Mouse (Mus musculus): ENCODE data around the gene Ky. TPM values are rescaled to one million over a fixed set of nuclear protein-coding genes. Genes with fewer than 3 reads are reported as not detected.
A peak's percentile ranks its signal among the peaks of the same experiment; 100 is the strongest.

Gene Ky
- polyA plus RNA-seq (2015; fragmentation: Nextera tagmentation; extraction: Ambion mirVana): 0.16 and 0.33 TPM in 2 replicates

- H3K36me3 ChIP-seq (ENCODE audit: control insufficient read depth, insufficient read depth): no peaks in the 10 kb centered on the region
- under 1% methylated on average over 62 of the region's 63 CpGs for WGBS
- peak within 1 kb of the TSS; percentile 49 for H3K4me3 ChIP-seq (replicated peaks; ENCODE audit: low read length)
- H3K9me3 ChIP-seq (ENCODE audit: control insufficient read depth, low read length): no peaks in the 10 kb centered on the region
- peaks cover 15% of the 10 kb centered on the region for H3K27me3 ChIP-seq (replicated peaks; ENCODE audit: control insufficient read depth, insufficient read depth, low read length)
- H3K9ac ChIP-seq (replicated peaks; ENCODE audit: low read depth, low read length): peak within 1 kb of the TSS; percentile 62
- peak; percentile 54; the same call in 1 of the 2 replicates for ATAC-seq
- H3K4me2 ChIP-seq (ENCODE audit: low read length): peak within 1 kb of the TSS; percentile 96
- peaks cover 10% of the 10 kb centered on the region for H3K4me1 ChIP-seq (replicated peaks; ENCODE audit: control insufficient read depth, insufficient read depth, low read length)
- H3K27ac ChIP-seq (ENCODE audit: low read length): no peak within 1 kb of the TSS
Measured at GRCm38 (mm10) chr9:102505700-102506585, at the start of gene Ky. TSS of gene Ky (plus strand) at chr9:102505750.

GRCm38 (mm10) chr9:102462251-102462650, 43.3 kb upstream of the Ky start:
- 93% methylated on average over 10 of the region's 10 CpGs for WGBS
- no peak overlapping the region for H3K27ac ChIP-seq (ENCODE audit: low read length)
- no peaks in the 10 kb centered on the region for H3K9me3 ChIP-seq (ENCODE audit: control insufficient read depth, low read length)
- H3K27me3 ChIP-seq (replicated peaks; ENCODE audit: control insufficient read depth, insufficient read depth, low read length): no peaks in the 10 kb centered on the region
- no peak for ATAC-seq
- H3K4me2 ChIP-seq (ENCODE audit: low read length): no peak overlapping the region
- no peak overlapping the region for H3K9ac ChIP-seq (replicated peaks; ENCODE audit: low read depth, low read length)
- no peaks in the 10 kb centered on the region for H3K36me3 ChIP-seq (ENCODE audit: control insufficient read depth, insufficient read depth)
- H3K4me3 ChIP-seq (replicated peaks; ENCODE audit: low read length): no peak overlapping the region
- H3K4me1 ChIP-seq (replicated peaks; ENCODE audit: control insufficient read depth, insufficient read depth, low read length): no peaks in the 10 kb centered on the region

DNA sequence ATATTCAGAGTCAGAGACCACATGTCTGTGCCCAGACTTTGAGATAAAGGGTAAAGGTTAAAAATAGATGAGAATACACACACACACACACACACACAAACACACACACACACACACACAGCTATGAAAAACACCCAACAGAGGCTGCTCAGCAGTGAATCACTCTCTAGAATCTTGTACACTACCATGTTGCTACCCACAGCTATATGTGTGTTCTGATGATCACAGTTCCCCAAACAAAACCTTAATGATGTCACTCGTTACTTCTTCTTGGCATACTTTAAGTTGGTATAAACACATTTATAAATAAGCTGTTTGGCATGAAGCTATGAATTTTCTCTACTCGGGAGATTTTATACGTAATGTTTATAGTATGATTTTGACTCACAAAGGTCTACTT, 40.5 kb upstream of the Ky start:
- Histone ChIP-seq H3K4me2 (ENCODE audit: low read length) (no peak overlapping the region), H3K36me3 (ENCODE audit: control insufficient read depth, insufficient read depth) (no peaks in the 10 kb centered on the region), H3K4me3 (replicated peaks; ENCODE audit: low read length) (no peak overlapping the region), H3K27ac (ENCODE audit: low read length) (no peak overlapping the region), H3K9ac (replicated peaks; ENCODE audit: low read depth, low read length) (no peak overlapping the region), H3K4me1 (replicated peaks; ENCODE audit: control insufficient read depth, insufficient read depth, low read length) (no peaks in the 10 kb centered on the region), H3K9me3 (ENCODE audit: control insufficient read depth, low read length) (no peaks in the 10 kb centered on the region), H3K27me3 (replicated peaks; ENCODE audit: control insufficient read depth, insufficient read depth, low read length) (no peaks in the 10 kb centered on the region)
- WGBS: 76% methylated on average over 3 of the region's 3 CpGs
- no peak for ATAC-seq

- Histone ChIP-seq H3K4me3 (replicated peaks; ENCODE audit: low read length) (no peak overlapping the region), H3K4me1 (replicated peaks; ENCODE audit: control insufficient read depth, insufficient read depth, low read length) (no peaks in the 10 kb centered on the region), H3K27me3 (replicated peaks; ENCODE audit: control insufficient read depth, insufficient read depth, low read length) (no peaks in the 10 kb centered on the region), H3K27ac (ENCODE audit: low read length) (no peak overlapping the region), H3K4me2 (ENCODE audit: low read length) (no peak overlapping the region), H3K9ac (replicated peaks; ENCODE audit: low read depth, low read length) (no peak overlapping the region), H3K9me3 (ENCODE audit: control insufficient read depth, low read length) (no peaks in the 10 kb centered on the region), H3K36me3 (ENCODE audit: control insufficient read depth, insufficient read depth) (no peaks in the 10 kb centered on the region)
- WGBS: 76% methylated on average over 5 of the region's 5 CpGs
- ATAC-seq: no peak
Measured at GRCm38 (mm10) chr9:102465726-102466125, 39.8 kb upstream of the Ky start.

- Histone ChIP-seq H3K27me3 (replicated peaks; ENCODE audit: control insufficient read depth, insufficient read depth, low read length) (no peaks in the 10 kb centered on the region), H3K4me3 (replicated peaks; ENCODE audit: low read length) (no peak overlapping the region), H3K36me3 (ENCODE audit: control insufficient read depth, insufficient read depth) (no peaks in the 10 kb centered on the region), H3K9ac (replicated peaks; ENCODE audit: low read depth, low read length) (no peak overlapping the region), H3K9me3 (ENCODE audit: control insufficient read depth, low read length) (no peaks in the 10 kb centered on the region), H3K4me1 (replicated peaks; ENCODE audit: control insufficient read depth, insufficient read depth, low read length) (no peaks in the 10 kb centered on the region), H3K27ac (ENCODE audit: low read length) (no peak overlapping the region), H3K4me2 (ENCODE audit: low read length) (no peak overlapping the region)
- 86% methylated on average over 2 of the region's 2 CpGs for WGBS
- ATAC-seq: no peak
Measured at GRCm38 (mm10) chr9:102470076-102470819, 35.3 kb upstream of the Ky start.

- no peak for ATAC-seq
- WGBS: 71% methylated on average over 6 of the region's 6 CpGs
- no peak overlapping the region for H3K27ac ChIP-seq (ENCODE audit: low read length)
Measured at GRCm38 (mm10) chr9:102477767-102478450, 27.6 kb upstream of the Ky start.

DNA sequence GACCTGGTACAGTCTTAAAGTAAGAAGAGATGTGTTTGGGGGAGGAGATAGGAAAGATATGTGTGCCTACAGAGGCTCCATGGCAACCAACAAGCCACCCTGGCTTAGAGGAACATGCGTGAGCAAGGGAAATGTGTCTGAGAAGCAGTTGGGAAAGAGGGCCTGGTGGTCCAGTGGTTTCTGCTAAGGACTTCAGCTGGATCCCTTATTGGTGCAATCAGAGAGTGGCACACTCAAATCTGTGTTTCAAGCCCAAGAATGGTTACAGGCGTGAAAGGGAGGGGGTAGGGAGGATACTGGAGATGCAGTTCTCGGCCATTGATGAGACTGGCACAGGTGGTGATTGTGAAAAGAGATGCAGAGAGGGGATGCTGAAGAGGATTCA, 27.1 kb upstream of the Ky start:
- Histone ChIP-seq H3K27ac (ENCODE audit: low read length) (no peak overlapping the region), H3K4me2 (ENCODE audit: low read length) (no peak overlapping the region), H3K27me3 (replicated peaks; ENCODE audit: control insufficient read depth, insufficient read depth, low read length) (no peaks in the 10 kb centered on the region), H3K4me1 (replicated peaks; ENCODE audit: control insufficient read depth, insufficient read depth, low read length) (no peaks in the 10 kb centered on the region), H3K9me3 (ENCODE audit: control insufficient read depth, low read length) (no peaks in the 10 kb centered on the region), H3K4me3 (replicated peaks; ENCODE audit: low read length) (no peak overlapping the region), H3K9ac (replicated peaks; ENCODE audit: low read depth, low read length) (no peak overlapping the region), H3K36me3 (ENCODE audit: control insufficient read depth, insufficient read depth) (no peaks in the 10 kb centered on the region)
- WGBS: 93% methylated on average over 3 of the region's 3 CpGs
- no peak for ATAC-seq

More at GRCm38 (mm10) chr9:102477767-102478450, 27.6 kb upstream of the Ky start:
- Histone ChIP-seq H3K9ac (replicated peaks; ENCODE audit: low read depth, low read length) (no peak overlapping the region), H3K36me3 (ENCODE audit: control insufficient read depth, insufficient read depth) (no peaks in the 10 kb centered on the region), H3K9me3 (ENCODE audit: control insufficient read depth, low read length) (no peaks in the 10 kb centered on the region), H3K4me3 (replicated peaks; ENCODE audit: low read length) (no peak overlapping the region), H3K4me2 (ENCODE audit: low read length) (no peak overlapping the region), H3K4me1 (replicated peaks; ENCODE audit: control insufficient read depth, insufficient read depth, low read length) (no peaks in the 10 kb centered on the region), H3K27me3 (replicated peaks; ENCODE audit: control insufficient read depth, insufficient read depth, low read length) (no peaks in the 10 kb centered on the region)

GRCm38 (mm10) chr9:102479022-102479421, 26.5 kb upstream of the Ky start:
- Histone ChIP-seq H3K4me2 (ENCODE audit: low read length) (no peak overlapping the region), H3K27me3 (replicated peaks; ENCODE audit: control insufficient read depth, insufficient read depth, low read length) (no peaks in the 10 kb centered on the region), H3K36me3 (ENCODE audit: control insufficient read depth, insufficient read depth) (no peaks in the 10 kb centered on the region), H3K27ac (ENCODE audit: low read length) (no peak overlapping the region), H3K9me3 (ENCODE audit: control insufficient read depth, low read length) (no peaks in the 10 kb centered on the region), H3K4me1 (replicated peaks; ENCODE audit: control insufficient read depth, insufficient read depth, low read length) (no peaks in the 10 kb centered on the region), H3K4me3 (replicated peaks; ENCODE audit: low read length) (no peak overlapping the region), H3K9ac (replicated peaks; ENCODE audit: low read depth, low read length) (no peak overlapping the region)
- whole genome bisulfite sequencing: 52% methylated on average over 9 of the region's 9 CpGs
- no peak for ATAC-seq

Data from forebrain, embryonic 16.5 days (tissue).